Mouse (Mus musculus) gastrocnemius, adult 8-10 months (tissue): Measurements from ENCODE around the gene Adamtsl3. TPM values are rescaled to one million over a fixed set of nuclear protein-coding genes. Genes with fewer than 3 reads are reported as not detected.
"Not testable (repeated sequence)": the region's sequence is repeated elsewhere in the genome, so short reads cannot be mapped to it uniquely, and the experiment has no call there.

ENCODE experiments used
- DNase-seq, 2 experiments: peaks; one replicate each; pipeline ENCODE4 v3.0.0; 2022; ENCODE audit warnings: low spot score in 2 of 2
- total RNA-seq, 4 experiments: library from RNA; stranded (reverse); gene quantifications; 2 replicates each; pipeline ENCODE4 v1.2.4; 2022

The Adamtsl3 gene
- total RNA-seq, 4 experiments from 2014 or later, result 3.5 to 5.3 (median 4.4) TPM

- not testable (repeated sequence) for DNase-seq
These were observed 85.0 kb downstream of the Adamtsl3 start for GRCm38 (mm10) chr7:82420329-82421052.

DNA sequence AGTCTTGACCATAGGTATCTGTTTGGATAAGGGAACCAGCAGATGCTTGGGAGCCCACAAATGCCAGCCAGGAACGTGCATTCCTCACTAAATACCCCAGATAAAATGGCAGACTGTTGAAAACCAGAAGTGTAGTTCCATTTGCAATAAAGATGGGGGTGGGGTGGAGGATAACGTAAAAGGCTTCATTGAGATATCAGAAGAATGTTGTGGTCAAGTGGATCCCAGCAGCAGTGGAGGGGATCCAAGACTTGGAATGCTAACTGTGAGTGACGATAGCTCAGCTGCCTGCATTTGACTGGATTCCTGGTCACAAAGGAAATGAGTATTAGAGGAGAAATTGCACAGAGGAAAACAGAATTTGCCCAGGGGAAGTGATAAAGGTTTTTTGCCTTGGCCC lies 87.1 kb downstream of the Adamtsl3 start:
- no peak for DNase-seq

DNA sequence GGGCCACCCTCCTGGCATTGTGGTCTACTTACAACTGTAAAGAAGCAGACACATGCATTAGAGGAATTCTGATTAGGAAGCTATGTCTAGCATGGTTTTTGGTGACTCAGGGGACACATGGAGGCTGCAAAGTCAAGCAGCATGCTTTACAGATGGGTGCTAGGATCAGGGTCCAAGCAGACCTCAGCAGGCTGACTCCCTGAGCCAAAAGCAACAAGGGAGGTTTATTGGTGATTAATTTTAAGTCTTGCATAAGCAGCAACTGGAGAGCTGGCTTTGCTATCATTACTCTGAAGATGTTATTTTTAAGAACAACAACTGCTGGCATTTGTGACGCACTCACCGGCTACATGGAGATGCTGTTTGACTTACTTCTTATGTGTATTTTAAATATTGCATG lies 88.1 kb downstream of the Adamtsl3 start:
- DNase-seq, result no peak

DNA sequence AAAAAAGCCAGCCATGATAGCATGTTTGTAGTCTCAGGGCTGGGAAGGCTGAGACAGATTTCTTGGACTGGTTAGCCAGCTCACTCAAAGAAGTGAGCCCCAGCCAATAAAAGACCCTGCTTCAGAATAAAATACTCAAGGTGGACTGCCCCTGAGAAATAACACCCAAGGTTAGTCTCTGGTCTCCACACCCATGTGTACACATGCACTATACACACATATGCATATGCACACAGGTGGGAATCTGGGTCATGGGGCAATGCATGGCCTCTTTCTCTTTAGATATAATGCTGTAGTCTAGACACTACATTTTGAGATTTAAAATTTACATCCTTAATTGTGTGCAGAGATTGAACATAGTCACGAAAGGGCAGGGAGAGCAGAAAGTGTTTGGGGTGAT lies 88.8 kb downstream of the Adamtsl3 start:
- no peak for DNase-seq

DNA sequence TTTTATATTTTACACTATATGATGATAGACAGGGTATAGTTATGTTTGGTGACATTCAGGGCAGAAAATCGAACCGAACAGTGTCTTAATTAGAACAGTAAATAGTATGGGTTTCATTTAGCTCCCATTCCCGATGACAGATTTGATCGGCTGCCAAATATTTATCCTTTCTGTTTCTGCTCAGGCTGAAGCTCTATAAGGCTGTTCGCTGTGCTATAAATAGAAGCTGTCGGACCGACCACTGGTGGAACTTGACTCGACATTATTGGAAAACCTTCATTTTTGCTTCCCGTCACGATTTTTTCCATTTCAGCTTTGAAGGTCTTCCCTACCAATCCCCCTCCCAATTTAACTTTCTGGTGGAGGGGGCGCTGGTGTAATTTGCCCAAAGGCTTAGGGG lies 89.9 kb downstream of the Adamtsl3 start:
- no peak for DNase-seq

DNA sequence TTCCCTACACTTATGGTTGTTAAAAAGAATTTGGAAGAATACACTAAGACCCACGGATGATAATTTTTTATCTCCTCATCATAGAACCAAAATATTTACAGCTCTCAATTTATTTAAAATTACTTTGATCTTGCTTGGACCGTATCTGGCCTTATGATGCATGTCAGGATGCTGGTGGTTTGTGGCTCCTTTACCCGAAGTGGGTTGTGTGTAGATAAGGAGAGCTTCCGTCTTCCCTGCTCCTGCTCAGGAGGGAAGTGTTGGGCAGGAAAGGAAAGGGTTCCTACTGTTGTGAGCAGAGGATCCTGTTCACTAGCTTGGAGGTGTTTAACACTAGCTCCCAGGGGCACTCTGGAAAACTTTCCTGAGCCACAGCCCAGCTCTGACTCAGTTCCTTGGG lies 94.0 kb downstream of the Adamtsl3 start:
- no peak for DNase-seq

- DNase-seq, result no peak
These were observed 96.1 kb downstream of the Adamtsl3 start for GRCm38 (mm10) chr7:82431572-82431971.

GRCm38 (mm10) chr7:82433226-82433625 lies 97.7 kb downstream of the Adamtsl3 start:
- DNase-seq, result no peak

DNA sequence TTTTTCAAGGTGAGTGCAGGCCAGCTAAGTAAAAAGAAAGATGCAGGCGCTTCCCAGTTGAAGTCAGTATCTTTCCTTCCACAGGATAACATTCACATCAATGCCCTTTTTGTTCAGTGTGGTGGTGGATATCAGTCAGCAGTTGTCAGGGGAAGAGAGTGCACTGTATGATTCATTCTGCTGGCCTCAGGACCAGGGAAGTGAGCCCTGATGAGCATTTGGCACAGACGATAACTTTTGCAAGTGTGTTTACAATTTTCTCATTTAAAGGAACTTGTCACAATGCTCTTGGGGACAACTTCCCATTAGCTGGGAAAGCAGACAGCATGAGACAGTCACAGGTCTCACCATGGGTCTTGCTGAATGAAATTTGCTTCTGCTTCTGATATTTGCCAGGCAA lies 122.9 kb downstream of the Adamtsl3 start:
- DNase-seq, result no peak

DNA sequence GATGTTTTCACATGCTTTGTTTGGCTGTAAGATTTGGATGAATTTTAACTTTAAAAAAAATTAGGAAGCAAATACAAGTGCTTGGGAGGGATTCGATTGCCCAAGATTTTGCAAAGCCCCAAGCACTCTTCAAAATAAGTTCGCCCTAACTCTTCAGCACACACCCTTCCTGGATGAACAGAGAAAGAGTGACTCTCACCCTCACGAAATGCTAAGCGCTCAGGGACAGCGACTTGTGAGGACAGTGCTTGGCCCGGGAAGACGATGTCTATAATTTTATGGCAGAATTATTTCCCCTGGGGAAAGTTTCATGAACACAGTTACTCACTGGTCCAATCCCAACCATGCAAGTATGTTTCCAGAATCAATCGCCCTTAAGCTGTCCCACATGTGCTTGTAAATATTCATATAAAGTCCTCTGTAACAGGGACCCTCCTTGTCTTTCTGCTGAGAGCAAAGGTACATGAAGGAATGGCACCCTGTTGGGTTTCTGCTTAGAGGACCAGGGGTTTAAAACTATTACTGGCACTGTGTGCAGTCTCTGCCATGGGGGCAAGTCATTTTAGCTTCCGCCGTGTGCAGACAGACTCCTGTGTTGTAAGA lies 127.5 kb downstream of the Adamtsl3 start:
- DNase-seq, result peak; percentile 5 to 17

DNA sequence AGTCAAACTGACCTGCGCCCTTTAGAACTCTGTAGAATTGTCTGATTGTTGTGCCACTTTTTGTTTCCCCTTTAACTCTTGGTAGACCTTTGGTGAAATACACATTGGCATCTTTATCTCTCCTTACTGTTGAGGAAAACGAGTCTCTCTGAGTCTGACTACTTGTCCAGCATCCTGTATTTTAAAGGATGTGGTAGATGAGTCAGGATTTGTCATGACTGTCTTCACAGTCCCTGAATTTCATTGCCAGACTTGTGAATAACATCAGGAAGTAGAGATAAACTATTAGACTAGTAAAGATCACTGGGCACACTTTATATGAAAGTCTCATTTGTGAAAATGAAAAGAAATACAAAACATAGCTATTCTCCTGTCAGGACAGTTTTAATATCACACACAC lies 128.9 kb downstream of the Adamtsl3 start:
- DNase-seq, result no peak

DNA sequence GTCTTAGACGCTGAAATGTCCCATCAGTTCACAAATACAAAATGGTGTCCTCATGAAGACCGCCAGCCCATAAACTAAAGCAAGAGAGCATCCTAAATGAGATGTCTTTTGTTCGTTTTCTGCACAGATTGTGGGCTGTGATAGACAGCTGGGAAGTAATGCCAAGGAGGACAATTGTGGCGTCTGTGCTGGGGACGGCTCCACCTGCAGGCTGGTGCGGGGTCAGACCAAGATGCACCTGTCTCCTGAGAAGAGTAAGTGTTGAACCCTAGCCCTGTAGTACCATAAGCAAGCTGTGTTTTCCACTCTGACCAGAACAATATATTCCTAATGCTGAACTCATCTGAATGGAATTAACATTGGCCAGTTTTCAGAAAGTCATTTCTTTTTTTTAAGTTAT lies 129.9 kb downstream of the Adamtsl3 start:
- DNase-seq, result no peak

GRCm38 (mm10) chr7:82476441-82477221 lies 141.1 kb downstream of the Adamtsl3 start:
- no peak for DNase-seq

- no peak for DNase-seq
These were observed 143.0 kb downstream of the Adamtsl3 start for GRCm38 (mm10) chr7:82478461-82478860.

GRCm38 (mm10) chr7:82478861-82479755 lies 143.6 kb downstream of the Adamtsl3 start:
- DNase-seq, result peak; percentile 40 to 52

DNA sequence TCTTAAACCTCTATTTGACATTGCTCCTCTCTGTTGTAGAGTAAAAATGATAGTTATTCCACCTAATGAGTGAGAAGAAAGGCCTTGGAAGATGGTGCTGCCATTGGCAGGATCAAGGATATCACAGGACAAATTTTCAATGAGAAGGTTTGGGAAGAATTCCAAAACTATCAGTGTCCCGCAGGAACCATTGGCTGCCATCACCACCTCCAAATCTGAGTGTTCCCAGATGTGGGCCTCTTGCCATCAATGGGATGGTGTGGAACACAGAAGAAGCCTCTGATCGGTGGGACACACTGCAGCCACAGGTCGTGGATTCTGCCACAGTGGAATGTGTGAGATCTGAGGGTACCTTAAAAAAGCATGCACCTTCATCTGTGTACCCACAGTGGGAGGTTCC lies 147.9 kb downstream of the Adamtsl3 start:
- DNase-seq, result peak; percentile 42 to 63

DNA sequence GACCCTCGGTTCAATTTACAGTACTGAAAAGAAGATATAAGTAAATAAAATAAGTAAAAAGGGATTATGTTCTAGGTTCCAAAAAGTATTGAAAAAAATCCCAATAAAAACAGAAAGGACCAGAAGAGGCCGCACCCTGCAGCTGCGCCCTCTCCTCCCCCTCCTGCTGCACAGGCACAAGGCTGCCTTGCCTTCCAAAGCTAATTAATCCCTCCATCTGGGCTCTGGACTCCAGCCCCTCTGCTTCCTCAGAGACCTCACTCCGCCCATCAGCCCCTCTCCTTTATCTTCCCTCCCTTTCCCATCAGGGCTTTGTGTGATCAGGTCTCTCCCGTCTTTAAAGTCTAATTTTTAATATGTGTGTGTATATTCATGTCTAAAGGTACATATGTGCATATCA lies 149.3 kb downstream of the Adamtsl3 start:
- DNase-seq, result peak in 1 of 2 experiments; percentile 57

DNA sequence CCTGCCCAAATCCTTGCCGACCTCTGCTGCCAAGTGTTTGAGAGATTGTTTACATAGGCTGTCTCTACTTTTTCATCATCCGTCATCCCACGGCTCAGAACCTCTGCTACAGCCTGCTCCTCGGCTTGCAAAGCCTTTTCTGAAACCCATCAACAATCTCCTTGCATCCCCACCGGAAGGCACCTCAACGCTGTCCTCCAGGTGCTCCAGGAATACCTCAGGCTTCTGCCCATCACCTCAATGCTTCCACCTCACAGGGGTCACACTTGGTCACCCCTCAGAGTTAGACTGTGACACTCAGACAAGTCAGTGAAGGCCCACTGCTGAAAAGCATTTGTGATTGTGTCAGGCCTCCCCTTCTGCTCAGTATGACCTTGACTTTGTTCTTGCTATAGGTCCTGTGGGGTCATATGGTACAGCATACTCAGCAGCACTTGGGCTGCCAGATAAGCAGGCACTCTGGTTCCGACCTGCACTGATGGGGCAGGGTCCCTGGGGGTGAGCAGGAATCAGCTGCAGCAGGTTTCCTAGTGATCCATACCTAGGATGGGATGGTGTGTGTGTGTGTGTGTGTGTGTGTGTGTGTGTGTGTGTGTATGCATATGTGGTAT lies 150.0 kb downstream of the Adamtsl3 start:
- no peak for DNase-seq

- no peak for DNase-seq
These were observed 155.5 kb downstream of the Adamtsl3 start for GRCm38 (mm10) chr7:82491018-82491417.

- DNase-seq, result no peak
These were observed 157.4 kb downstream of the Adamtsl3 start for GRCm38 (mm10) chr7:82492881-82493280.

DNA sequence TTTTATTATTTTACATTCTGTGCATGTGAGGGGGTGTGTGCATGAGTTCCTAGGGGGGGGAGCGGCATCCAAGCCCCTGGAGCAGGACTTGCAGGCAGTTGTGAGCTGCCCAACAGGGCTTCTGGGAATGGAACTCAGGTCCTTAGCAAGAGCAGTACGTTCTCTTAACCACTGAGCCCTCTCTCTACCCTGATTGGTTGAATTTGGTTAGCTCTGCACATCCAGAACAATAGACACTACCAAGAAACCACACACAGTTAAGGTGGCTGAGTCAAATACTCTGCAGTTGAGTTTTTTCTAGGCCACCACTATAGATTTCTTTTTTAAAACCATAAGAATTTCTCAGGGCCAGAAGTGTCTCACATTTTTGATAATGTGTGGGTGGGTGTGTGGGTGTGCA lies 158.7 kb downstream of the Adamtsl3 start:
- DNase-seq, result no peak
